Mouse (Mus musculus) heart, embryonic 13.5 days (tissue): Measurements from ENCODE around the gene Ak4. TPM values are rescaled to one million over a fixed set of nuclear protein-coding genes. Genes with fewer than 3 reads are reported as not detected.

ENCODE experiments used
- ATAC-seq: fragments of 200-750 bp; cut with Nextera tagmentation; 2 replicates; pipeline ENCODE4 v1.8.0; 2017; ENCODE audit warnings: moderate TSS enrichment; ENCODE audit not compliant: insufficient number of reproducible peaks, low FRiP score, low TSS enrichment; ENCODE audit errors: extremely low read depth
- H3K27ac ChIP-seq: fragments of 300-500 bp; sonication (generic); replicated peaks from 2 replicates; pipeline ENCODE4 v1.5.1; 2015; ENCODE audit warnings: moderate library complexity, mild to moderate bottlenecking, inconsistent platforms
- H3K27me3 ChIP-seq: fragments of 300-500 bp; sonication (generic); replicated peaks from 2 replicates; pipeline ENCODE4 v1.6.1; 2015; ENCODE audit warnings: mild to moderate bottlenecking, inconsistent platforms
- H3K36me3 ChIP-seq: fragments of 300-500 bp; sonication (generic); 2 replicates; pipeline ENCODE4 v1.6.1; 2015; ENCODE audit warnings: mild to moderate bottlenecking, inconsistent platforms
- H3K4me1 ChIP-seq: fragments of 300-500 bp; sonication (generic); 2 replicates; pipeline ENCODE4 v1.6.1; 2015; ENCODE audit warnings: inconsistent platforms
- H3K4me2 ChIP-seq: fragments of 300-500 bp; sonication (generic); 2 replicates; pipeline ENCODE4 v1.6.1; 2015; ENCODE audit warnings: inconsistent platforms, mild to moderate bottlenecking, moderate library complexity
- H3K4me3 ChIP-seq: fragments of 300-500 bp; sonication (generic); 2 replicates; pipeline ENCODE4 v1.5.1; 2015; ENCODE audit warnings: moderate library complexity, mild to moderate bottlenecking, inconsistent platforms
- H3K9ac ChIP-seq: fragments of 300-500 bp; sonication (generic); 2 replicates; pipeline ENCODE4 v1.6.1; 2015; ENCODE audit warnings: inconsistent platforms, mild to moderate bottlenecking, moderate library complexity
- H3K9me3 ChIP-seq: fragments of 300-500 bp; sonication (generic); 2 replicates; pipeline ENCODE4 v1.6.1; 2016; ENCODE audit warnings: inconsistent platforms
- WGBS: fragments of 180-500 bp; shearing (Covaris S2); methylation state at CpG from one replicate; pipeline ENCODE4 v1.1.7; 2015; ENCODE audit warnings: mixed read lengths; 5-methylcytosine and 5-hydroxymethylcytosine counted together
- polyA plus RNA-seq: library from polyadenylated mRNA; unstranded; fragments of >200 nt; fragmentation: Nextera tagmentation; extraction: Ambion mirVana; gene quantifications from 2 replicates; pipeline ENCODE4 v1.2.1, GENCODE M21; 2015

The Ak4 gene
- polyA plus RNA-seq, 1 experiment from 2014 or later: 18.9 TPM

DNA sequence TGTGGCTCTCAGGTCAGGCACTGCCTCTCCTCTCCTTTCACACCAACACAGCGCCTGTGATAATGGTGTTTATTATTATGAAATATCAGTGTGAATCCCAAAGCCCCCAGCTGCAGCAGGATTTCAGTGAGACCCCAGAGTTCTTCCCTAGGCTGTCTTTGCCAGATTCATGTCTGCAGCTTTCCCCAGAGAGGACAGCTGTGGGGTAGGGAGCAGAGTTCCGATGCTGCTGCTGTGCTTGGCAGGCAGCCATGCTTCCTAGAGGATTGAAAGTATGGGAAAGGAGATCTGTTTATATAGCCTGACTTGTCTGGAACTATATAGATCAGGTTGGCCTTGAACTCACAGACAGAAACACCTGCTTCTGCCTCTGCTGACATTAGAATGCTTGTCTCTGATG, 43.0 kb downstream of the Ak4 start:
- no peak overlapping the region for H3K9ac ChIP-seq
- H3K36me3 ChIP-seq: peaks cover 47% of the 10 kb centered on the region

GRCm38 (mm10) chr4:101466264-101466663, 47.2 kb downstream of the Ak4 start:
- Histone ChIP-seq H3K4me1 (peaks cover 5% of the 10 kb centered on the region; the same call in 1 of the 2 replicates), H3K36me3 (peaks cover 42% of the 10 kb centered on the region), H3K27me3 (no peaks in the 10 kb centered on the region), H3K4me3 (no peak overlapping the region), H3K27ac (no peak overlapping the region), H3K9me3 (no peaks in the 10 kb centered on the region), H3K9ac (no peak overlapping the region), H3K4me2 (no peak overlapping the region)
- 89% methylated on average over 3 of the region's 3 CpGs for WGBS
- no peak for ATAC-seq

More for the DNA sequence above, 43.0 kb downstream of the Ak4 start:
- no peaks in the 10 kb centered on the region for H3K27me3 ChIP-seq
- ATAC-seq: no peak
- no peak overlapping the region for H3K27ac ChIP-seq
- 55% methylated on average over 2 of the region's 2 CpGs for WGBS
- no peak overlapping the region for H3K4me2 ChIP-seq
- peaks cover 10% of the 10 kb centered on the region for H3K4me1 ChIP-seq
- no peaks in the 10 kb centered on the region for H3K9me3 ChIP-seq
- H3K4me3 ChIP-seq: no peak overlapping the region

- WGBS: 66% methylated on average over 5 of the region's 5 CpGs
- H3K9ac ChIP-seq: no peak overlapping the region
- no peaks in the 10 kb centered on the region for H3K9me3 ChIP-seq
- ATAC-seq: no peak
- H3K4me3 ChIP-seq: no peak overlapping the region
- no peak overlapping the region for H3K27ac ChIP-seq
- H3K27me3 ChIP-seq: no peaks in the 10 kb centered on the region
- H3K4me2 ChIP-seq: no peak overlapping the region
- H3K36me3 ChIP-seq: peaks cover 23% of the 10 kb centered on the region; the same call in 1 of the 2 replicates
- H3K4me1 ChIP-seq: no peaks in the 10 kb centered on the region
Measured at GRCm38 (mm10) chr4:101469242-101469641, 50.2 kb downstream of the Ak4 start.

DNA sequence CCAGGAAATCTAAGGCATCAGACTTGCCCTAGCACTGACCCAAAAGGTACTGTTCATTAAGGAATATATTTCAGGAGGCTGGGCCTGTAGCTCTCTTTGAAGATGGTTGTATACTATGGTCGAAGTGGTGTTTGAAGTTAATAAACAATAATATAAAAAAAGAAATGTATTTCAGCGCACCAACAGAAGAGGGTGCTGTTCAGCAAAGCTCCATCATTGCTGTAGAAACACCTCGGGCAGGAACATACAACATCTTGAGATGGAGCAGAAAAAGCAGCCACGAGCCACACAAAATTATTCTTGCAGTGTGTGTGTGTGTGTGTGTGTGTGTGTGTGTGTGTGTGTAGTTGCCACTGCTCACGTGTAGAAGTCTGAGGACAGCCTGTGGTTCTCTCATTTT, 51.5 kb downstream of the Ak4 start:
- 0 out of 2 replicates have a peak, but pooled peaks cover 2% of the 10 kb centered on the region for H3K9me3 ChIP-seq
- no peak overlapping the region for H3K27ac ChIP-seq
- no peaks in the 10 kb centered on the region for H3K27me3 ChIP-seq
- ATAC-seq: no peak
- H3K36me3 ChIP-seq: 0 out of 2 replicates have a peak, but pooled peaks cover 11% of the 10 kb centered on the region
- H3K9ac ChIP-seq: no peak overlapping the region
- no peak overlapping the region for H3K4me3 ChIP-seq
- 53% methylated on average over 5 of the region's 5 CpGs for WGBS
- H3K4me2 ChIP-seq: no peak overlapping the region
- no peaks in the 10 kb centered on the region for H3K4me1 ChIP-seq

DNA sequence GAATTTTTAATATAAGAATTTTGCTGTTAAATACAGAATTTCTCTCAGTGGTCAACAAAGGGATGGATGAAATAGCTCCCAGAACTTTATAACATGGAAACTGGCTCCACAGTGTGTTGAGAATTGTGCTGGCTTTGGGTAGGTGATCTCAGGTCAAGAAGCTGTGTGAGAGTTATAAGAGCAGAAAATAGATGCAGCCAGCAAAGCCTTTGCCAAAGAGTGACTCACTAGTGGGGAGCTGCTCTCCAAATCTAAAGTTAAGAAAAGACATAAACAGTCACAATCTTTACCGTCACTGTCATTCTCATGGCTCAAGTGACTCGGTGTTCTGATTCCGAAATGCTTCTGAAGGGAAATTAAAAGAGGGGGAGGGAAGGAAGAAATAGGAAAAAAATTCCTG, 53.7 kb downstream of the Ak4 start:
- Histone ChIP-seq H3K36me3 (0 out of 2 replicates have a peak, but pooled peaks cover 3% of the 10 kb centered on the region), H3K4me3 (no peak overlapping the region), H3K4me1 (no peaks in the 10 kb centered on the region), H3K4me2 (no peak overlapping the region), H3K27ac (no peak overlapping the region), H3K9me3 (0 out of 2 replicates have a peak, but pooled peaks cover 2% of the 10 kb centered on the region), H3K27me3 (no peaks in the 10 kb centered on the region), H3K9ac (no peak overlapping the region)
- WGBS: 62% methylated on average over 3 of the region's 3 CpGs
- no peak for ATAC-seq

GRCm38 (mm10) chr4:101490320-101490917, 71.3 kb downstream of the Ak4 start:
- H3K4me3 ChIP-seq: no peak overlapping the region
- no peak overlapping the region for H3K4me2 ChIP-seq
- peaks cover 13% of the 10 kb centered on the region for H3K27me3 ChIP-seq
- H3K36me3 ChIP-seq: no peaks in the 10 kb centered on the region
- no peak for ATAC-seq
- no peak overlapping the region for H3K27ac ChIP-seq
- 81% methylated on average over 8 of the region's 8 CpGs for WGBS
- H3K9me3 ChIP-seq: no peaks in the 10 kb centered on the region
- no peak overlapping the region for H3K9ac ChIP-seq
- H3K4me1 ChIP-seq: 0 out of 2 replicates have a peak, but pooled peaks cover 2% of the 10 kb centered on the region

DNA sequence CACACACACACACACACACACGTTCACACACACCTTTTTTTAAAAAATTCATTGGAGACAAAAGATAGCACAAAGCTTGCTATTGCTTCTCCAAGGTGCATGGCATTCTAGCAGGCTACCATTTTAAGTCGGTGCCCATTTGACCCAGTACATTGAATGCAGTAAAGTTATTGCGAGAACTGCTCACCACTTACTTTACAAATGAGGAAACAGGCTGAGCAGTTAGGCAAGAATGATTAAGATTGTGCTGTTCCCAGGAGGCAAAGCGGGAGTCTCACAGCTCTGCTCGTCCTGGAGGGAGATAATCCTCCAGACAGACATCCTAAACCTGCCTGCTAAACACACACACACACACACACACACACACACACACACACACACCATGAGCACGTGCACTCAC, 72.6 kb downstream of the Ak4 start:
- Histone ChIP-seq H3K4me1 (peaks cover 6% of the 10 kb centered on the region), H3K27me3 (peaks cover 26% of the 10 kb centered on the region), H3K27ac (no peak overlapping the region), H3K4me2 (no peak overlapping the region), H3K36me3 (no peaks in the 10 kb centered on the region), H3K9me3 (no peaks in the 10 kb centered on the region), H3K4me3 (no peak overlapping the region), H3K9ac (no peak overlapping the region)
- ATAC-seq: no peak
- 58% methylated on average over 6 of the region's 6 CpGs for WGBS

- Histone ChIP-seq H3K9ac (no peak overlapping the region), H3K4me1 (peaks cover 16% of the 10 kb centered on the region), H3K36me3 (no peaks in the 10 kb centered on the region), H3K27me3 (peaks cover 46% of the 10 kb centered on the region), H3K4me3 (no peak overlapping the region), H3K27ac (no peak overlapping the region), H3K4me2 (no peak overlapping the region), H3K9me3 (no peaks in the 10 kb centered on the region)
- ATAC-seq: no peak
Measured at GRCm38 (mm10) chr4:101493611-101494197, 74.6 kb downstream of the Ak4 start.

DNA sequence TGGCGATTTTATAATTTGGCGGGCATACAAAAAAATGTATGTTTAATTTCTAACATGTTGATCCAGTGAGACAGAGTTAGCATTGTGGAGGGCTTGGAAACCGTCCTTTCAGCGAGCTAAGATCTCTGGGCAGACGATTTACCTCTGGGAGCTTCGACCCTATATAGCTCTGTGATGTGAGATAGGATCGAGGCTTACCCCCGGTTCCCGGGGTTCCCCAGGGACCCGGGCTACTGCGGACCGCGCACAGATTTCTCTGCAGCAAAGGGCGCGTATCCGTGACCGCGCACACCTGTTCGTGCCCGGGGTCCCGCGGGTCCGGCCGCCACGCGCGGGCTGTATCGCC, 77.1 kb downstream of the Ak4 start:
- peak overlapping the region; percentile 74 for H3K9ac ChIP-seq
- WGBS: 1% methylated on average over 28 of the region's 28 CpGs
- H3K4me1 ChIP-seq: peaks cover 16% of the 10 kb centered on the region
- no peak overlapping the region for H3K27ac ChIP-seq
- H3K27me3 ChIP-seq: peaks cover 57% of the 10 kb centered on the region
- no peak for ATAC-seq
- no peaks in the 10 kb centered on the region for H3K36me3 ChIP-seq
- H3K4me3 ChIP-seq: peak overlapping the region; percentile 69
- H3K9me3 ChIP-seq: no peaks in the 10 kb centered on the region
- peak overlapping the region; percentile 98 for H3K4me2 ChIP-seq

GRCm38 (mm10) chr4:101496534-101497237, 77.6 kb downstream of the Ak4 start, which contains the start of gene Dnajc6:
Dnajc6 (plus strand) TSS chr4:101496648.
- Histone ChIP-seq H3K27ac (no peak within 1 kb of the TSS), H3K9ac (peak within 1 kb of the TSS; percentile 74)
- no peak for ATAC-seq

DNA sequence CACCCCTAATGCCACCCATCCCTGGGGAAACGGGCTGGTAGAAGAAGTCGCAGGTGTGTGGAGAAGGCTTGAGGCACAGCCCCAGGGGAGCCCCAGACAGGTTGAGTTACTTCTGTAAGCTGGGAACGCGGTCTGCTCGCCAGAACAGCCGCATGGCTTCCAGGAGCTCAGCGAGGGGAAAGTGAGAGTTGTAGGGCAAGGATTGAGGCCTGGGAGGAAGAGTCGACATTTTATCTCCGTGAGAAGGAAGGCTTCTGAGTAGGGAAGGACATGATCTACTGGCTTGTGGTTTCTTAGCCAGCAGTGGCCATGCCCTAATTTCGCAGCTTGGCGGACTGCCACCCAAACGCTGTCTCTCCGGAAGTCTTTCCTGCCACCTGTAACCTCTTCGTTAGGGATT, 78.3 kb downstream of the Ak4 start:
- peak overlapping the region; percentile 74 for H3K9ac ChIP-seq
- H3K9me3 ChIP-seq: no peaks in the 10 kb centered on the region
- peak overlapping the region; percentile 69 for H3K4me3 ChIP-seq
- ATAC-seq: no peak
- H3K4me1 ChIP-seq: peaks cover 16% of the 10 kb centered on the region
- 3% methylated on average over 14 of the region's 14 CpGs for WGBS
- H3K27me3 ChIP-seq: peaks cover 60% of the 10 kb centered on the region
- H3K4me2 ChIP-seq: peak overlapping the region; percentile 98
- H3K27ac ChIP-seq: no peak overlapping the region
- H3K36me3 ChIP-seq: no peaks in the 10 kb centered on the region

More at GRCm38 (mm10) chr4:101496534-101497237, 77.6 kb downstream of the Ak4 start, which contains the start of gene Dnajc6:
- Histone ChIP-seq H3K4me3 (peak within 1 kb of the TSS; percentile 69), H3K27me3 (peaks cover 60% of the 10 kb centered on the region), H3K36me3 (no peaks in the 10 kb centered on the region), H3K9me3 (no peaks in the 10 kb centered on the region), H3K4me1 (peaks cover 16% of the 10 kb centered on the region), H3K4me2 (peak within 1 kb of the TSS; percentile 98)
- under 1% methylated on average over 57 of the region's 57 CpGs for WGBS
